Mouse (Mus musculus) layer of hippocampus, adult 8-10 months (tissue): ENCODE data around the gene Cep89. TPM values are rescaled to one million over a fixed set of nuclear protein-coding genes. Genes with fewer than 3 reads are reported as not detected.

ENCODE experiments used
- DNase-seq, 2 experiments: peaks; one replicate each; pipeline ENCODE4 v3.0.0; 2022; ENCODE audit warnings: low spot score in 2 of 2
- total RNA-seq, 4 experiments: library from RNA; stranded (reverse); gene quantifications; 2 replicates each; pipeline ENCODE4 v1.2.4; 2022

The Cep89 gene
- total RNA-seq: 10 to 100 TPM; 14.4 to 31.0 (median 19.2) TPM

- peak; percentile 97 for DNase-seq
Observed at GRCm38 (mm10) chr7:35396542-35397168, at the start of gene Cep89, which contains the start of gene Faap24. Gene Cep89, plus strand, starts transcription at chr7:35397035. Gene Faap24, minus strand, starts transcription at chr7:35396836.

GRCm38 (mm10) chr7:35347918-35348700 lies 48.7 kb upstream of the Cep89 start:
- no peak for DNase-seq

GRCm38 (mm10) chr7:35349022-35349421 lies 47.8 kb upstream of the Cep89 start:
- no peak for DNase-seq

- DNase-seq: no peak
Observed at GRCm38 (mm10) chr7:35349886-35350684, 46.8 kb upstream of the Cep89 start.

- DNase-seq: no peak
Observed at GRCm38 (mm10) chr7:35351155-35351554, 45.7 kb upstream of the Cep89 start.

GRCm38 (mm10) chr7:35353306-35353705 lies 43.5 kb upstream of the Cep89 start:
- DNase-seq: no peak

GRCm38 (mm10) chr7:35355303-35355872 lies 41.4 kb upstream of the Cep89 start:
- DNase-seq: no peak

- DNase-seq: no peak
Observed at GRCm38 (mm10) chr7:35357621-35358020, 39.2 kb upstream of the Cep89 start.

GRCm38 (mm10) chr7:35362253-35362652 lies 34.6 kb upstream of the Cep89 start:
- DNase-seq: no peak

- DNase-seq: no peak
Observed at GRCm38 (mm10) chr7:35362868-35363267, 34.0 kb upstream of the Cep89 start.

- no peak for DNase-seq
Observed at GRCm38 (mm10) chr7:35365161-35365910, 31.5 kb upstream of the Cep89 start.

GRCm38 (mm10) chr7:35371096-35371495 lies 25.7 kb upstream of the Cep89 start:
- DNase-seq: no peak

GRCm38 (mm10) chr7:35372483-35373017 lies 24.3 kb upstream of the Cep89 start:
- no peak for DNase-seq

GRCm38 (mm10) chr7:35373146-35373989 lies 23.5 kb upstream of the Cep89 start:
- no peak for DNase-seq

GRCm38 (mm10) chr7:35374265-35374664 lies 22.6 kb upstream of the Cep89 start:
- DNase-seq: no peak

GRCm38 (mm10) chr7:35376623-35377022 lies 20.2 kb upstream of the Cep89 start:
- peak in 1 of 2 experiments; percentile 29 for DNase-seq

- DNase-seq: no peak
Observed at GRCm38 (mm10) chr7:35379492-35380119, 17.2 kb upstream of the Cep89 start.

GRCm38 (mm10) chr7:35380351-35380750 lies 16.5 kb upstream of the Cep89 start:
- no peak for DNase-seq

GRCm38 (mm10) chr7:35381861-35382260 lies 15.0 kb upstream of the Cep89 start:
- no peak for DNase-seq
